Mouse (Mus musculus): ENCODE results near the gene Blnk.

GRCm38 (mm10) chr19:40995449-40996401, 1.4 kb upstream of the Blnk start:
- TF ChIP-seq CTCF (IDR thresholded peaks at IDR 0.05; ENCODE audit: low read depth): no peak
- TF ChIP-seq EP300 (IDR thresholded peaks at IDR 0.05; ENCODE audit: low read depth): no peak; the same call in 1 of the 2 replicates
